Mouse (Mus musculus): Measurements from ENCODE around the gene Mrnip.

Gene Mrnip

DNA sequence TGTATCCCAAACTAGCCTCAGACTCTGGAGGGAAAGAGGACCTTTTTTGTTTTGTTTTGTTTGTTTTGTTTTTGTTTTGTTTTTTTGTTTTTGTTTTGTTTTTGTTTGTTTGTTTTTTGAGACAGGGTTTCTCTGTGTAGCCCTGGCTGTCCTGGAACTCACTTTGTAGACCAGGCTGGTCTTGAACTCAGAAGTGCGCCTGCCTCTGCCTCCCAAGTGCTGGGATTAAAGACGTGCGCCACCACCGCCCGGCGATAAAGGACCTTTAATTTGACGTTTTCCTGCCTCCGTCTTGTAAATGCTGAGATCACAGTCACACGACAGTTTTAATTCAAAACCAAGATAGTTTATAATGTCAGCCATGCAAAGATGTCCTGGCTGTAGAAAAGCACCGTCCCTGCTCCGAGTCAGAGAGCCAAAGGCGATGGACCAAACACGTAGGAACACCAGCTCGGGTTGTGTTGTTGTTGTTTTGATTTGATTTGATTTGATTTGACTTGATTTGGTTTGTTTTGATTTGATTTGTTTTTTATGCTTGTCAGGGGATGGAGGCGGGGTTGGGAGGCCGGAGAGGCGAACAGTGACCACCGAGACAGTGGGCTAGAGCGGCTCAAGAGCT lies at the start of gene Mrnip:
Gene Mrnip, plus strand, starts transcription at position 334 of the 619 bp plus-strand sequence.
- ATAC-seq (ENCODE audit: low TSS enrichment): peak; percentile 15; the same call in 1 of the 2 replicates

DNA sequence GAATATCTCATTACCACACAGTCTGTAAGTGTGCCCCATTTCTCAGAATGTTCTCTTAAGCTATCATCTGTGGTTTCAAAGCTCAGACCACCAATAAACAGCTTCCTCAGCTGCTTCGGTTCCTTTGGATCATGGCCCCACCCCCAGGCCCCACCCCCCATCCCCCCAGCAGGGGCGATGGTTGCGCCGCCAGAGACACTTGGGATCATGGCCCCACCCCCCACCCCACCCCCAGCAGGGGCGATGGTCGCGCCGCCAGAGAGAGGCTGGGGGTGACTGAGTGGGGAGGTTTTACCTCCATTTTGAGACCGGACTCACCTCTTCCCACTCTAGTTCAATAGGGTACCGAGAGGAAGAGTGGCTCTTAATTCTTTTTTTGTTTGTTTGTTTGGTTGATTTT lies 46.5 kb upstream of the Mrnip start:
- no peak for ATAC-seq (ENCODE audit: low TSS enrichment)

DNA sequence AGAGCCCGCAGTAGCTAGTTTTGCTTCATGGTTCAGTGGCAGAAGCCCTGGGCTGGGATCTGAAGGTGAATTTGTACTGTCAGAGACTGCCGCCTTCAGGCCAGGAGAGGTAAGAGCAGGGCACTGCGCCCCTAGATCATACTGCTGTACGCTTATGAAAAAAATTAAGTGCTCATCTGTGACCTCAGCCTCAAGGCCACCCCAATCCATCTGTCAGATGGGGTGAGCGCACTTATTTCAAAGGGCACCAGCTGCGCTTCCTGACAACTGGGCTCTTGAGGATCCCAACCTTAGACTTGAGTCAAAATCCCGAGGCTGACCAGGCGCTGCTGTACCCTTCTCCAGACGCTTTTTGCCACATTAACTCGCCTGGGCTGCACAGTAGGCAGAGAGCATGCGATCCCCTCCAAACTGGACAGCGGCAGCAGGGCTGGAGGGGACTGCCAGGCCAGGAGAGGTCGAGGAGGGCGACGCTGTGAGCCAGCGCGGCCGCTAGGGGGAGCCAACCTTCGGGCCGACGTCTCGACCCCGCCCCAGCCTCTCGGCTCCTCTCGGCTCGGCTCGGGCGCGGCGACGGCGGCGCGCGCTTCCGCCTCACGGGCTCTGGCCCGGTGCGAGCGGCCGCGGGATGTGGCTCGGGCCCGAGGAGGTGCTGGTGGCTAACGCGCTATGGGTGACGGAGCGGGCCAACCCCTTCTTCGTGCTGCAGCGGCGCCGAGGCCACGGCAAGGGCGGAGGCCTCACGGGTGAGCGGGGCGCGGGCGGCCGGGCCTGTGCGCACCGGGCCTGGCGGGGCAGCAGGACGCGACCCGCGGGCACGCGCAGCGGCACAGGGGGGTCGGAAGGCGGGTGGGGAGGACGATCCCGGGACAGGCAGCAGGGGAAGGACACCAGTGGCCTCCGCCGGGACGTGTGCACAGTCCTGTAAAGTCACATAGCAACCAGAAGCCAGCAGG lies 43.2 kb upstream of the Mrnip start, which contains the start of gene Tbc1d9b:
Gene Tbc1d9b, plus strand, starts transcription at position 586 of the 956 bp plus-strand sequence.
- ATAC-seq (ENCODE audit: low TSS enrichment): peak; percentile 88

DNA sequence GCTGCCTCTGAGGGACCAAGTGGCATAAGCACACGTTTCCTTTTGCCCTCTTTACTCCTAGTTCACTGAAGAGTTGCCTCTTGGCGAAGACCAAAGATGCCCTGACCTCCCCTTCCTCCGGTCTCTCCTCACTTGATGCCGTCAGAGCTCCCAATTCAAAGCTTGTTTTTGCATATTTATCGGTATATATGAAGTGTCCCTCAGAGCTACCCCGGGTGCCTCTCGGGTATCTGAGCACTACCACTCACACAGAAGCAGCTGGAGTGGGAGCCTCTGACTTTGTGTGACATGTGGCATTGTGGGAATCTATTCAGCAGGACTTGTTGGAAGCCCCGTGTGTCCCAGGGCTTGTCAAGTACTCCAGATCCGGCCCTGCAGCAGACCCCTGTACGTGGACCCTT lies 42.4 kb upstream of the Mrnip start:
- no peak; the same call in 1 of the 2 replicates for ATAC-seq (ENCODE audit: low TSS enrichment)

DNA sequence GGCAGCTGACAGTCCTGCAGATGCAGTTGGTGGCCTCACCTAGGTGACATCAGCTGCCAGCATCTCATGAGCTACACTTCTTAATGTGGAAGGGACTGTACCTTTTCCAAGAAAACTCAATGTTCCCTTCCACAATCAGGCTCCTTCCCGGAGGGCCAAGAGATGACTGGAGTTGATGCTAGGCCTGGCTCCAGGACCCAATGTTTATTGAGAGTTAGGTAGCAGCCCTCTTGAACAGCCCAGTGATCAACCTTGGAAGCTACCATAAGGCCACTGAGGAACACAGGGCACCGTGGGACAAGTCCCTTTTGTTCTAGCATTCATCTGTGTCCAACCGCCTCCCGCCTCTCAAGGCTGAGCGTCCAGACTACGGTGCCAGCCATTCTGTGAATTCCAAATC lies 42.0 kb upstream of the Mrnip start:
- ATAC-seq (ENCODE audit: low TSS enrichment): no peak

DNA sequence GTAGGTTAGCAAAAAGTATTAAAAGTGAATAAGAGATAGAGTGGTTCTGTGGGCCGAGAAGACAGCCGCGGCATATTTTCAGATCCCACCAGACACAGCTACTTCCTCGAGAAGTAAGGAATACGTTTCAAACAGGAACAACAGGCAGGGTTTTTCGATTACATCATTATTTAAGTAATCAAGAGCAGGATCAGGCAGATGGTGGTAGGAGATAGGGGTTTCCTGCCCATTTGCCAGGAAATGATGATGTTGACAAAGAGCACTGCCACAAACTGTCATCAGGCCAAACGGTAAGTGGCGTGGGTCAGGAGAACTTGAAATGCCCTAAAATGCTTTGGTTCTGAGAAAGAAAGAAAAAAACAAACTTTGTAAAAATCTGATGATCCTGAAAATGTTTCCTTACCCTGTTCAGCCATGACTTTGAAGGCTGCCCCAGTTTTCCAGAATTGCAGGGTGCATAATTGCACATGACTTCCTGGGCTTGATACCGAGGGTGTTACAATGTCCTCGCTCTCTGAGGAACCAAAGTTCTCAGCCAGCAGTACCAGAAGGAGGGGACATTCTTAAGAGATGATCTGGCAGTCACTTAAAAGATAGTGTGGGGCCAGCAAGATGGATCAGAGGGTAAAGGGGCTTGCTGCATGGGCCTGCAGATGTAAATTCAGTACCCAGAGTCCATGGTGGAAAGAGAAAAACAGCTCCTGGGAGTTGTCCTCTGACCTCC lies 39.9 kb upstream of the Mrnip start:
- ATAC-seq (ENCODE audit: low TSS enrichment): no peak

DNA sequence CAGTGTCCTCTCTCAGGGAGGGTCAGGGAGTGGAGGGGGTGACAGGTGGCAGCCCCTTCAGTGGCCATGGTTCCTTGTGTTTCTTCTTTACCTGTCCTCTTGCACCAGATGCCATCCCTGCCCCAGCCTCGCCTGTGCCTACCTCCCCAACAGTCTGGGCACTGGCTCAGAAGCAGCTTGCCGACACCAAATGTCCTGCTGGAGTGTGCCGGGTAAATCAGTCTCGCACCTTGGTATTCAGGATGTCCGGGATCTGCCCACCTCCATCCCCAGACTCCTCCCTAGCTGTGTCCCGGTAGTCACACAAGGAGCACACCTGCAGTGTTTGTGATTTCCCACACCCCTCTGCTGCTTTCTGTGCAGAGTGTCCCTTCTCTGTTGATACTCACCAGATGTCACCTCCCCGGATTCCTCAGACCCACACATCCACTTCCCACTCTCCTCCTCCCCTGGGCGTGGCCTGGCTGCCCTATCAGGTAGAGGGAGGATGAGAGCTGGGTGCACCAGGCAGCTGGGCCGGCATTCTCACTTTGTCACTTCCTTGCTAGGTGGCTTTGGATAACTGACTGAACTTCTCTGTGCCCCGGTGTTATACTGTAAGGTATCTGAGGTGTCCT lies 35.9 kb upstream of the Mrnip start:
- peak; percentile 66 for ATAC-seq (ENCODE audit: low TSS enrichment)

DNA sequence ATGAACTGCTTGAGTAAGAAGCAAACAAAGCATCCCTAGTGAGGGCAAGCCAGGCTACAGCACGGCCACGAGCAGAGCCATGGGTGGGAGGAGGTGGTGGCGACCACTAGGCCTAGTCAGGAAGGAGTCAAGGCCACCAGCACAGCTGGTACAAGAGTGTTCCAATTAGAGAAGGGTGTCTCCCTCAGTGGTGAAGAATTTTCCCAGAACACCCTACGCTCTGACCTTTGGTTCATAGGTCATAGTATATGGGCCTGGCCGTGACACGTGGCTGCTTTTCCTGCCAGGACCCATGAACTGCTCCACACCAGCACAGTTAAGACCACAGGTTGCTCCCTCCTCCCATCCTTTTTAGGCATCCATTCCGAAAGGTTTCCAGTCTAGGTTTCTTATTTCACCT lies 34.7 kb upstream of the Mrnip start:
- ATAC-seq (ENCODE audit: low TSS enrichment): no peak

DNA sequence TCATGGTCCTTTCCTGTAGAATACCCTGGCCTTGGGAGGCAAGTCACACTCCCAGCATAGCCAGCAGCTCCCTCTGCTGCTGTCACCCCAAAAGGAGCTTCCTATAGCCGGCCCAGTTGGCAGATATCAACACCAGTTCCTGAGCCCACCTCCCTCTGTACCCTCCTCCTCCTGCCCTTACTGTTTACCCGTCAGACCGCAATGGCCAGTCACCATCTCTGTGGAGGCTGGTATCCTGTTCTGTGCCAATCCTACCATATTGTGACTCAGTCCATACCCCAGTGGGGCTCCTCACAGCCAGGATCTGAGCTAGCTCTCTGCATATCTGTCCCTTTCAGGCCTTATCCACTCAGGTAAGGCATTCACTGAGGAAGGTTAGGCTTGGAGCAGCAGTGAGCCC lies 28.7 kb upstream of the Mrnip start:
- no peak for ATAC-seq (ENCODE audit: low TSS enrichment)

DNA sequence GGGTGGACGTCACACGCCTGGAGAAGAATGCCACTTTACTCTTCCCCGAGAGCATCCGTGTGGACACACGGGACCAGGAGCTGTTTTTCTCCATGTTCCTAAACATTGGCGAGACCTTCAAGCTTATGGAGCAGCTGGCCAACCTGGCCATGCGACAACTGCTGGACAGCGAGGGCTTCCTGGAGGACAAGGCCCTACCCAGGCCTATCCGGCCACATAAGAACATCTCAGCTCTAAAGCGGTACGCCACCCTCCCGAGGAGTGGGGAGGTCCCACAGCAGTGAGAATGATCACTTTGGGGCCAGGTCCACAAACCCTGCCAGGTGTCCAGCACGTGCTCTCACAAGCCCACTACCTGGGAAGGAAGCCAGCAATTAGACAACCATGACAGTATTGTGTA lies 28.1 kb upstream of the Mrnip start:
- ATAC-seq (ENCODE audit: low TSS enrichment): no peak

DNA sequence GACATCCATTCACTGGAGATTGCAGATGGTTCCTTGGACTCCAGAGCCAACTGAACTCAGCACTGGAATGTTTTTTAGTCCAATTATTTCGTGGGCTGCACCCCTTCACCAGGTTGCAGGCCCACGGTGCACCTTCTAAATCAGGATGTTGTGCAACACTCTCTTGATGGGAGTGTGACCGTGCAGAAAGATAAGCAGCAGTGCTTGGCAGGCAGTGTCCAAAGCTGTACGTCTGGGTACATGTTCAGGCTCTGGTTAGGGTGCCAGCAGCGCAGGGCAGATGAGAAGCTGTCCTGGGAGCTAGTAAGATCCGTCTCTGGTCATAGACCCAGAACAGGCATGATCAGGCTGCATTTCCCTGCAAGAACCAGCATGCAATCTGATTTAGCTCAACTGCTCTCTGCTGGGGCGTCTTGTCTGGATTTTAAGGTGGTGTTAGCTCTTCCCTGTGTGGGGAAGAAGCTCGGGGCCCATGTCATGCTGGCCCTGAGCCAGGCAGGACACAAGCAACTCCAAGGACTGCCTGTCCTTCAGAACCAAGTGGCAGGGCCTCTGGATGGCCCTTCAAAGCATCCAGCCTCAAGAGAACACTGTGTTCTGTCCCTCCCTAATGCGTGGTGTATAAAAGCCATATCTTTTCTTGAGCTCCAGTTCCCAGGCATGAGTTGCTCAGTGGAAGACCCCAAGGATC lies 26.8 kb upstream of the Mrnip start:
- peak; percentile 24; the same call in 1 of the 2 replicates for ATAC-seq (ENCODE audit: low TSS enrichment)

DNA sequence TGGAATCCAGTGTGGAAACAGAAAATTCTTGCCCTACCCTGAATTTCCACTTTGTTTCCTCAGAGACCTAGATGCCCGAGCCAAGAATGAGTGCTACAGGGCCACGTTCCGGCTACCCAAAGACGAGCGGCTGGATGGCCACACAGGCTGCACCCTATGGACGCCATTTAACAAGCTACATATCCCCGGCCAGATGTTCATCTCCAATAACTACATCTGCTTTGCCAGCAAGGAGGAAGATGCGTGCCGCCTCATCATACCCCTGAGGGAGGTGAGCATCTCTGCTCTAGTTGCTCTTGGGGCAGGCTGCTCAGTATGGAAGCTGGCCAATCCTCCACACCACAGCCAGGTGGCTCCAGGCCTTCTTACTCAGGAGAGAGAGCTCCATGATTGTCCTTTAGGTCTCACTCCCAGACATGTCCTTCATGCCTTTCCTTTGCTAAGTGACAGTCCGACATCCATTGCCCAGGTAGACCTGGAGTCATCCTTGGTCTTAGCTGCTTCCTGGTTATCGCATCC lies 26.2 kb upstream of the Mrnip start:
- no peak for ATAC-seq (ENCODE audit: low TSS enrichment)

DNA sequence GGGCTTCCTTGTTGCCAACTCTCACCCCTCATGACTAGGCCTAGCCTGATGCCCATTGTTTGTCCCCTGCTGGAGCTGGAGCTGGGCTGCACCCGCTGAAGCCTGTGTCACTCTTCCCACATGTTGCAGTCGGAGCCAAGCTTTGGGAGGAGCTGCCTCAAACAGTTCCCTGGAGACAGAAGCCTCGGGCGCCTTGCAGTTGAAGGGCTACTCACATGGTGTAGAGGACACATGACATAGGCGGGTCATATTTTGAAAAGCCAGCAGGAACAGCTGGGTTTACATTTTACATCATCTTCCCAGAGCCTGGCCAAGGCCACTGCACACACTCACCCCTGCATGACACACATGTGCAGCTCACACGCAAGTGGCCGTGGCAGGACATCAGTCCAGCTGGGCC lies 25.0 kb upstream of the Mrnip start:
- 0 out of 2 replicates have a peak, but pooled peaks have one; percentile 20 for ATAC-seq (ENCODE audit: low TSS enrichment)

DNA sequence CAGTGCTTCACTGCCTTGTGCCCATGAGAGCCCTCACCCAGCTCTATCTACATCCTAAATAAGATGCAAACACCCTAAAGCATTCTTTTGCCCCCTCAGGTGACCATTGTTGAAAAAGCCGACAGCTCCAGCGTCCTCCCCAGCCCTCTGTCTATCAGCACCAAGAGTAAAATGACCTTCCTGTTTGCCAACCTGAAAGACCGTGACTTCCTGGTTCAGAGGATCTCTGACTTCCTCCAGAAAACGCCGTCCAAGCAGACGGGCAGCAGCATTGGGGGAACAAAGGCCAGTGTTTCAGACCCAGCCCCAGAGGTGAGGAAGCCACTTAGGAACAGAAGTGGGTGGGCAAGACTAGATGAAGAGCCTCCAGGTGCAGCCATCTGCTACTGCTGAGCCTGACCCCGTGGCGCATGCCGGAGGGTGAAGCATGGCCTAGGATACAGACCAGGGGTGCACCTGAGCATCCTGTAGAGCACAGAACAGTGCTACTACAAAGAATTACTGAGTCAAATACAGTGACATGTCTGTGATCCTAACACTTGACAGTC lies 24.6 kb upstream of the Mrnip start:
- ATAC-seq (ENCODE audit: low TSS enrichment): no peak

DNA sequence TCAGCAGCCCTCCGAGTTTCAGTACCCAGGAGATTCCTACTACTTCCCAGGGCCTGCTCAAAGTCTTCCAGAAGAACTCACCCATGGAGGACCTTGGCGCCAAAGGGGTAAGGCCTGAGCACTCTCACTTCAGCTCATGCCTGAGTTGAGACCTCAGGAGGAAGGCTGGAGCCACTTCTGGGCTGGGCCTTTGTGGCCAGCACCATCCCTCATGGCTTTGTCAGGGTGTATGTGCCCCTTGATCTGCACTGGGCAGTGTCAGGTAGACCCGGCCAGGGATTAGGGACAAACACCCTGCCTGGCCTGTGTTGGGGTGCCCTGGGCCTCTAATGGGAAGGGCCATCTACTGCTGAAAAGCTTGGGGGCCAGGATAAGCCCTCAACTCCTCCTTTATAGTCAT lies 22.9 kb upstream of the Mrnip start:
- ATAC-seq (ENCODE audit: low TSS enrichment): no peak

DNA sequence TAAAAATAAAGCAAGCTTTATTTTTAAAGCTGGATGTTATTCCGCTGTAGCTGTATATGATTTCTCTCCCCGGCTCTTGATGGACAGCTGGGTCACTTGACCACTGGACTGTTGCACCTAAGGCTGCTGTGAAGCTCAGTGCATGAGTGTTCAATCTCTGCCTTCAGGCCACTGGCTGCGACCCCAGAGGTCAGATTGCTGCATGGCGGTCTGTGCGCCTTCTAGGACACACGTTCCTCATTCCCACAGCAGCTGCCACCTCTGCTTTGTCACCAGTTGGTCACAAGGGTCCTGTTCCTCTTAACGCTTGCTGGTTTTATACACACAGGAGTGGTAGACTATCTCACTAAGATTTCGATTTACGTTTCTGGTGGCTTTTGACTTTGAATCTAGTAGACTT lies 20.1 kb upstream of the Mrnip start:
- ATAC-seq (ENCODE audit: low TSS enrichment): no peak

DNA sequence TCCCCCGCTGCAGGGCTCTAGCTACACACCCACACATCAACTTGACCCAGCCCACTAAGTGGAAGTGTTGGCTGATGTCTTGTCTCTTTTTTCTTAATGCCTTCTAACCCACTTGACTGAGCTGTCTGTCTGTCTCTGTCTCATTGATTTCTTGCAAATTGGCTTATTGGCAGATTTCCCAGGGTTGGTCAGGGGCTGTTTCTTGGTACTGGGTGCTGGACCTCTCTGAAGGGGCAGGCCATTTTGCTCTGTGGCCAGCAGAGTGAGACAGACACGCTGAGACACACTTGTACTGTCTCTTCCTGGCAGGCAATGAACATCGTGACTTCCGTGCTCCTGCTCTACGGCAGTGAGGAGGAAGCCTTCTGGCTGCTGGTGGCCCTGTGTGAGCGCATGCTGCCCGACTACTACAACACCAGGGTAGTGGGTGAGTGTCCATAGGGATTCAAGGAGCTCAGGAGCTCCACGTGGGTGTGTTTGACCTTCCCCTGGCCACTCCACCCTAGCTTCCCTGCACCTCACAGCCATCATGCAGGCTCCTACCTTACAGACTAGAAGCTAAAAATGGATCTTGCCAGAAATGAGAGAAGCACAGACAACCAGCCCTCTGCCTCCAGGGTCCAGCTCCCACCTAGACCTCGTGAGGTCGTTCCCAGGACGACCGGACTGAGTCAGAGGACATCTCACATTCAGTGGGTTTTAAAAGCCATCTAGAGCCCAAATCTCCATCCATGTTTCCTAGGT lies 19.3 kb upstream of the Mrnip start:
- ATAC-seq (ENCODE audit: low TSS enrichment): peak; percentile 84

DNA sequence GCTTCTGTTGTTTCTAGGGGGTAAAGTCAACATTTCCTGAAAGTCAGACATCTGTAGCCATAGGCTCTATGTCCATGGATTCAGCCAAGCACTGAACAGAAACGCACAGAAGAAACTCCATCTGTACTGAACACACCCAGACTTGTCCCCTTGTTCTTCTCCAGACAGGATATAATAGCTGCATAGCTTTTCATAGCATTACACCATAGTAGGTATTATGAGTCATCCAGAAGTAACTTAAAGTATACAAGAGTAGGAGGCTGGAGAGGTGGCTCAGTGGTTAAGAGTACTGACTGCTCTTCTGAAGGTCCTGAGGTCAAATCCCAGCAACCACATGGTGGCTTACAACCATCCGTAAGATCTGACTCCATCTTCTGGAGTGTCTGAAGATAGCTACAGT lies 18.5 kb upstream of the Mrnip start:
- ATAC-seq (ENCODE audit: low TSS enrichment): peak; percentile 42; the same call in 1 of the 2 replicates

DNA sequence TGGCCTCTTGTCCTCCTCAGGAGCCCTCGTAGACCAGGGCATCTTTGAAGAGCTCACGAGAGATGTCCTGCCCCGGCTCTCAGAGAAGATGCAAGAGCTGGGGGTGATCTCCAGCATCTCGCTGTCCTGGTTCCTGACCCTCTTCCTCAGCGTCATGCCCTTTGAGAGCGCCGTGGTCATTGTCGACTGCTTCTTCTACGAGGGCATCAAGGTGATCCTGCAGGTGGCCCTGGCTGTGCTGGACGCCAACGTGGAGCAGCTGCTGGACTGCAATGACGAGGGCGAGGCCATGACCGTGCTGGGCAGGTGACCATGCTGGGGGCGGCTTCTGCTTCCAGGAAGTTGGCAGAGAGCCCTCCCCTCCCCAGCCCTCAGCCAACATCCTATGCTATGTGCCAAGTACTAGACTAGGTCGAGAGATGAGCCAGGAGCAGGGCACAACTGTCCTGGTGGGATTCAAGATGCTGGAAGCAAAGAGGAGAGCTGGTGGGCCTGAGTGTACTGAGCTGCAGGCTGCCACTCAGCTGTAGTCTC lies 17.5 kb upstream of the Mrnip start:
- ATAC-seq (ENCODE audit: low TSS enrichment): no peak

DNA sequence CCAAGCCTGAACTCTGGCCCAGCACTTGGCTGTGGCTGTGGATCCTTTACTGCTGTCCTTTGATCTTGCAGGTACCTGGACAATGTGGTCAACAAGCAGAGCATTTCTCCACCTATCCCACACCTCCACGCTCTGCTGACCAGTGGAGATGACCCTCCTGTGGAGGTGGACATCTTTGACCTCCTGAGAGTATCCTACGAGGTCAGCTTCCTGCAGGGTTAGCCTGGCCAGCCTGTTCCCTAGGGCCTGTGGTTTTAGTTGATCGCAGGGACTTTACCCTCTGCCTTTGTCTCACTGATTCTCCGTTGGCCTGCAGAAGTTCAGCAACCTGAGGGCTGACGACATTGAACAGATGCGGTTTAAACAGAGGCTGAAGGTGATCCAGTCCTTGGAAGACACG lies 15.9 kb upstream of the Mrnip start:
- no peak for ATAC-seq (ENCODE audit: low TSS enrichment)

All from frontal cortex, adult (tissue).